Mouse (Mus musculus) spleen, adult 2 months (tissue): ENCODE measurements around the gene Wfs1. TPM values are rescaled to one million over a fixed set of nuclear protein-coding genes. Genes with fewer than 3 reads are reported as not detected.
"Not testable (repeated sequence)": the region's sequence is repeated elsewhere in the genome, so short reads cannot be mapped to it uniquely, and the experiment has no call there.

Experiments used
- DNase-seq, 2 experiments: peaks; one replicate each; pipeline versions ENCODE4 v3.0.0 to v3.0.0-alpha.2; 2012 to 2021; ENCODE audit warnings: low spot score in 2 of 2, low read depth in 1 of 2
- H3K27ac ChIP-seq: fragments of 200-500 bp; 2 replicates; pipeline ENCODE4 v1.5.1; 2012; ENCODE audit warnings: low read length, inconsistent platforms; ENCODE audit not compliant: insufficient read depth
- H3K27me3 ChIP-seq: fragments of 200-500 bp; 2 replicates; pipeline ENCODE4 v1.6.1; 2012; ENCODE audit warnings: mild to moderate bottlenecking, moderate library complexity, low read length, inconsistent platforms; ENCODE audit not compliant: control insufficient read depth, insufficient read depth
- H3K36me3 ChIP-seq: fragments of 200-500 bp; 2 replicates; pipeline ENCODE4 v1.6.1; 2012; ENCODE audit warnings: mild to moderate bottlenecking, low read length, inconsistent platforms; ENCODE audit not compliant: control insufficient read depth, insufficient read depth
- H3K4me1 ChIP-seq: fragments of 200-500 bp; 2 replicates; pipeline ENCODE4 v1.6.1; 2011; ENCODE audit warnings: inconsistent platforms; ENCODE audit not compliant: control insufficient read depth, insufficient read depth, insufficient read length
- H3K4me3 ChIP-seq: fragments of 200-500 bp; 2 replicates; pipeline ENCODE4 v1.5.1; 2011; ENCODE audit warnings: mild to moderate bottlenecking, inconsistent platforms; ENCODE audit not compliant: insufficient read depth, insufficient read length; ENCODE audit errors: extremely low read depth
- CTCF ChIP-seq: fragments of 200-500 bp; IDR thresholded peaks from 2 replicates; pipeline ENCODE4 v1.5.1; 2011; ENCODE audit warnings: mild to moderate bottlenecking, inconsistent platforms; ENCODE audit not compliant: insufficient read depth, insufficient read length, insufficient replicate concordance; ENCODE audit errors: extremely low read depth
- POLR2A ChIP-seq: fragments of 200-500 bp; IDR thresholded peaks from 2 replicates; pipeline ENCODE4 v1.6.1; 2011; ENCODE audit warnings: low read depth, low read length, inconsistent platforms
- WGBS: fragments of 180-500 bp; shearing (Covaris S2); methylation state at CpG from one replicate; pipeline ENCODE4 v1.1.7; 2018; 5-methylcytosine and 5-hydroxymethylcytosine counted together
- polyA plus RNA-seq: library from polyadenylated mRNA; depleted of rRNA; stranded (reverse); fragments of >200 nt; gene quantifications from 2 replicates; pipeline ENCODE4 v1.2.3, GENCODE M21; 2012

The Wfs1 gene
- polyA plus RNA-seq, 1 experiment, result 7.2 TPM

- peaks cover 10% of the 10 kb centered on the region for H3K4me1 ChIP-seq
- H3K27me3 ChIP-seq, result peaks cover 13% of the 10 kb centered on the region
- H3K4me3 ChIP-seq, result peak overlapping the region; percentile 61
- H3K27ac ChIP-seq, result no peak overlapping the region
- TF ChIP-seq POLR2A (no peak), CTCF (no peak)
- no peak for DNase-seq
- 2% methylated on average over 70 of the region's 72 CpGs for WGBS
- no peaks in the 10 kb centered on the region for H3K36me3 ChIP-seq
Measured at GRCm38 (mm10) chr5:37028486-37029311, 39.7 kb upstream of the Wfs1 start.

GRCm38 (mm10) chr5:37028104-37028485 is 39.1 kb upstream of the Wfs1 start:
- DNase-seq, result peak in 1 of 2 experiments; percentile 61
- under 1% methylated on average over 37 of the region's 37 CpGs for WGBS

GRCm38 (mm10) chr5:37027701-37028100 is 38.7 kb upstream of the Wfs1 start:
- 21% methylated on average over 13 of the region's 13 CpGs for WGBS
- Histone ChIP-seq H3K4me3 (peak overlapping the region; percentile 61; the same call in 1 of the 2 replicates), H3K27me3 (peaks cover 13% of the 10 kb centered on the region)

More at GRCm38 (mm10) chr5:37028104-37028485, 39.1 kb upstream of the Wfs1 start:
- Histone ChIP-seq H3K27ac (no peak overlapping the region), H3K4me1 (peaks cover 10% of the 10 kb centered on the region), H3K27me3 (peaks cover 13% of the 10 kb centered on the region), H3K36me3 (no peaks in the 10 kb centered on the region), H3K4me3 (peak overlapping the region; percentile 61)
- no peak for TF ChIP-seq CTCF
- TF ChIP-seq POLR2A, result no peak

GRCm38 (mm10) chr5:37017222-37017621 is 28.2 kb upstream of the Wfs1 start:
- DNase-seq, result no peak
- TF ChIP-seq CTCF (no peak), POLR2A (no peak)
- H3K27ac ChIP-seq, result no peak overlapping the region
- no peak overlapping the region for H3K4me3 ChIP-seq
- 28% methylated on average over 3 of the region's 3 CpGs for WGBS
- H3K4me1 ChIP-seq, result peaks cover 3% of the 10 kb centered on the region; the same call in 1 of the 2 replicates
- H3K27me3 ChIP-seq, result peaks cover 3% of the 10 kb centered on the region; the same call in 1 of the 2 replicates
- no peaks in the 10 kb centered on the region for H3K36me3 ChIP-seq

More at GRCm38 (mm10) chr5:37027701-37028100, 38.7 kb upstream of the Wfs1 start:
- no peak overlapping the region for H3K27ac ChIP-seq
- no peak for TF ChIP-seq POLR2A
- no peak for TF ChIP-seq CTCF
- DNase-seq, result no peak
- no peaks in the 10 kb centered on the region for H3K36me3 ChIP-seq
- peaks cover 10% of the 10 kb centered on the region for H3K4me1 ChIP-seq

GRCm38 (mm10) chr5:37015612-37016310 is 26.8 kb upstream of the Wfs1 start:
- DNase-seq, result no peak
- Histone ChIP-seq H3K4me3 (no peak overlapping the region), H3K4me1 (peaks cover 3% of the 10 kb centered on the region; the same call in 1 of the 2 replicates), H3K27me3 (peaks cover 3% of the 10 kb centered on the region; the same call in 1 of the 2 replicates), H3K36me3 (no peaks in the 10 kb centered on the region), H3K27ac (no peak overlapping the region)
- no peak for TF ChIP-seq POLR2A
- TF ChIP-seq CTCF, result no peak
- 8% methylated on average over 27 of the region's 27 CpGs for WGBS

GRCm38 (mm10) chr5:37010666-37011317 is 21.8 kb upstream of the Wfs1 start:
- H3K27me3 ChIP-seq, result 0 out of 2 replicates have a peak, but pooled peaks cover under 1% of the 10 kb centered on the region
- H3K27ac ChIP-seq, result no peak overlapping the region
- 75% methylated on average over 10 of the region's 10 CpGs for WGBS
- peaks cover under 1% of the 10 kb centered on the region; the same call in 1 of the 2 replicates for H3K4me1 ChIP-seq
- H3K36me3 ChIP-seq, result no peaks in the 10 kb centered on the region
- TF ChIP-seq CTCF (no peak), POLR2A (no peak)
- DNase-seq, result no peak
- H3K4me3 ChIP-seq, result no peak overlapping the region

- not testable (repeated sequence) for H3K4me1 ChIP-seq, H3K36me3 ChIP-seq, H3K27me3 ChIP-seq, H3K27ac ChIP-seq, H3K4me3 ChIP-seq, DNase-seq
- WGBS, result 27% methylated on average over 13 of the region's 13 CpGs
Measured at GRCm38 (mm10) chr5:37009761-37010160, 20.8 kb upstream of the Wfs1 start.
